Mouse (Mus musculus) thymus, adult 2 months (tissue): ENCODE results near the gene Insl3. TPM values are rescaled to one million over a fixed set of nuclear protein-coding genes. Genes with fewer than 3 reads are reported as not detected.
"Not testable (repeated sequence)": the region's sequence is repeated elsewhere in the genome, so short reads cannot be mapped to it uniquely, and the experiment has no call there.

Source experiments
- DNase-seq: peaks from one replicate; pipeline ENCODE4 v3.0.0; 2021
- H3K27ac ChIP-seq: fragments of 200-500 bp; 2 replicates; pipeline ENCODE4 v1.5.1; 2012; ENCODE audit warnings: low read length, control low read depth; ENCODE audit not compliant: control insufficient read depth, insufficient read depth
- H3K27me3 ChIP-seq: fragments of 200-500 bp; 2 replicates; pipeline ENCODE4 v1.6.1; 2012; ENCODE audit warnings: mild to moderate bottlenecking, low read length, moderate library complexity, mixed read lengths; ENCODE audit not compliant: control insufficient read depth, insufficient read depth
- H3K36me3 ChIP-seq: fragments of 200-500 bp; 2 replicates; pipeline ENCODE4 v1.6.1; 2012; ENCODE audit warnings: mild to moderate bottlenecking, low read length, moderate library complexity; ENCODE audit not compliant: control insufficient read depth, insufficient read depth
- H3K4me1 ChIP-seq: fragments of 200-500 bp; replicated peaks from 2 replicates; pipeline ENCODE4 v1.6.1; 2012; ENCODE audit warnings: low read length; ENCODE audit not compliant: control insufficient read depth, insufficient read depth
- H3K4me3 ChIP-seq: fragments of 200-500 bp; 2 replicates; pipeline ENCODE4 v1.5.1; 2012; ENCODE audit warnings: mild to moderate bottlenecking, low read length, control low read depth, moderate library complexity; ENCODE audit not compliant: control insufficient read depth, insufficient read depth
- CTCF ChIP-seq: fragments of 200-500 bp; IDR thresholded peaks from 2 replicates; pipeline ENCODE4 v1.5.1; 2012; ENCODE audit warnings: mild to moderate bottlenecking, control low read depth, low read length, moderate library complexity, borderline replicate concordance; ENCODE audit not compliant: control insufficient read depth, poor library complexity, insufficient read depth; ENCODE audit errors: extremely low read depth
- POLR2A ChIP-seq: fragments of 200-500 bp; IDR thresholded peaks from 2 replicates; pipeline ENCODE4 v1.6.1; 2012; ENCODE audit warnings: mild to moderate bottlenecking, low read length, control low read depth, moderate library complexity; ENCODE audit not compliant: control insufficient read depth, poor library complexity, insufficient read depth; ENCODE audit errors: extremely low read depth
- WGBS: fragments of 180-500 bp; shearing (Covaris S2); methylation state at CpG from one replicate; pipeline ENCODE4 v1.1.7; 2018; 5-methylcytosine and 5-hydroxymethylcytosine counted together
- polyA plus RNA-seq: library from polyadenylated mRNA; depleted of rRNA; stranded (reverse); fragments of >200 nt; gene quantifications from 2 replicates; pipeline ENCODE4 v1.2.3, GENCODE M21; 2012

Gene Insl3
- polyA plus RNA-seq, 1 experiment = 56.8 TPM

DNA sequence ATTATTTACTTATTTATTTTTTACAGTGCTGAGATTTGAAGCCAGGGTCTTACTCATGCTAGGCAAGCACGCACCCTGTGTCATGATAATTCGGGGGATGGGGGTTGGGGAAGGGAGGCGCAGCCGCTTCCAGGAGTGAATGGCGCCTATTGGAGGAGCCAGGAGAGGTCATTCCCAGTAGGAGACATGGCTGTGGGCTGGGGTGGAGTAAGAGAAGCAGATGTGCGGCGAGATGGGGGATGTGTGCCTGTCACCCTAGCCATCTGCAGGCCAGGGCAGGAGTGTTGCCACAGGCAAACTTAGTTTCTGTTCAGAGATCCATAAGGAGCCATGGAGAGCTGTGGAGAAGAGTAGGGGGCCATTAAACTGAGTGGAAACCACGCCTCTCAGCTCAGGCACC, 1.4 kb upstream of the Insl3 start:
- Histone ChIP-seq H3K4me1 (peaks cover 1% of the 10 kb centered on the region), H3K36me3 (no peaks in the 10 kb centered on the region), H3K4me3 (no peak overlapping the region), H3K27ac (no peak overlapping the region), H3K27me3 (peaks cover 3% of the 10 kb centered on the region; the same call in 1 of the 2 replicates)
- 94% methylated on average over 8 of the region's 8 CpGs for WGBS
- no peak for DNase-seq
- no peak for TF ChIP-seq POLR2A
- no peak for TF ChIP-seq CTCF

DNA sequence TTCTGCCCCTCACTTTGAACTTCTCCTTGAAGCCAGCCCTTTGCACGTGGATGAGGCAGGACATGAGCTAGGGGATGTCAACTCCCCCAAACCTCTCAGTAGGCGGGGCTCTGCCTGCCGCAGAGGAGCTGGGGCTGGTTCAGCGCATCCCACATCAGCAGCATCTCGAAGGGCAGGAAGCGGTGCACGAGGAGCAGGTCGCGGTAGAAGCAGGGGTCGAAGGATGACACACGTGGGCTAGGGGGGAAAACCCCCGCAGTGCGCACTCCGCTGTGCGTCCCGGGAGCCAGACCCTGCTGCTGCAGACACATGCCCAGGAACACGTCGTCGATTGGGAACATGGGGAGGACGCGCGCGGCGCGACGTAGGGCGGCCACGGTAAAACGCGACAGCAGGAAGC, 3.5 kb downstream of the Insl3 start:
- H3K4me3 ChIP-seq = peak overlapping the region; percentile 46
- H3K36me3 ChIP-seq = no peaks in the 10 kb centered on the region
- no peak overlapping the region for H3K27ac ChIP-seq
- H3K4me1 ChIP-seq = peaks cover 14% of the 10 kb centered on the region
- peak; percentile 51 for DNase-seq
- WGBS = 7% methylated on average over 30 of the region's 30 CpGs
- TF ChIP-seq CTCF (no peak), POLR2A (no peak)
- H3K27me3 ChIP-seq = peaks cover 15% of the 10 kb centered on the region

DNA sequence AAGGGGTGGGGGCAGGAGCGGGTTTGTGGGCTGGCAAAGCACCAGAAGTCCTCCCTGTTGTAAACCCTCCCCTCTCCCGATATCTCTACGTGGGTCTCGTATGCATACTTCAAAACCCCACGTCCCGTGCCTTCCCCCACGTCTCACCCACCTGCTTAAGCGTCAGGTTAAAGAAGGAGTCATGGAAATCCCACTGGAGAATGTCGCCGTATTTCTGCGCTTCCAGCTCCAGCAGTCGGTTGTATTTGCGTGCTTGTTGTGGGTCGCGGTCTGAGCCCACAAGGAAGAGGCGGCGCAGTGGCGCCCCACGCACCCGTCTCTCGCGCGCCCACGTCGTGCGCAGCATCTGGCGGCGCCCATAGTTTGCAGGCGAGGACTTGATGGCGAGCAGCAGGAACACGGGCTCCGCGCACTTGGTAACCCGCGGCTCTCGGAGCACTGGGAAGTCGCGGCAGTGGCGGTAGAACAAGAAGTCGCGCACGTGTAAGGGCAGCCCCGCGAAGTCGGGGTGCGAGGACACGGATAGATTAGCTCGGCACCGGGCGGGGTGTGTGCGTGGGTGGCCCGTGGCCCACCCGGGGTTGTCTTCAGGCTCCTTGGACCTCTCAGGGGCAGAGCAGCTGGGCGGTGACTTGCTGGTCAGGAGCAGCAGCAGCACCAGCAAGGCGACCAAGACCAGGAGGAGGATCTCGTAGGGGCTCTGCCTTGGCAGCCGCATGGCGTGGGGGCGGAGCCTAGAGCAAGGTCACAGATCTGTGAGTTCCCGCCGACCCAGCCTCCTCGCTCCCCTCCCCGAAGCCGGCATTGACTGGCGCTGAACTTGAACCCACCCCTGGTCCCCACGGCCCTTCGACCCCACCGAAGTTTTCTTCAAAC, 4.4 kb downstream of the Insl3 start:
- Histone ChIP-seq H3K36me3 (no peaks in the 10 kb centered on the region), H3K27me3 (peaks cover 15% of the 10 kb centered on the region), H3K4me3 (peak overlapping the region; percentile 46), H3K27ac (no peak overlapping the region), H3K4me1 (peaks cover 14% of the 10 kb centered on the region)
- WGBS = 10% methylated on average over 68 of the region's 68 CpGs
- TF ChIP-seq CTCF = no peak
- no peak for TF ChIP-seq POLR2A
- DNase-seq = no peak

- TF ChIP-seq CTCF = peak; percentile 60; the same call in 1 of the 2 replicates
- H3K4me3 ChIP-seq, DNase-seq, H3K27ac ChIP-seq, H3K36me3 ChIP-seq: not testable (repeated sequence)
- Histone ChIP-seq H3K4me1 (peaks cover 14% of the 10 kb centered on the region), H3K27me3 (peaks cover 15% of the 10 kb centered on the region)
- WGBS = 78% methylated on average over 12 of the region's 12 CpGs
These were observed 6.4 kb downstream of the Insl3 start for GRCm38 (mm10) chr8:71695456-71695855.

GRCm38 (mm10) chr8:71700493-71701269, 11.7 kb downstream of the Insl3 start:
- TF ChIP-seq POLR2A (no peak), CTCF (no peak)
- Histone ChIP-seq H3K36me3 (no peaks in the 10 kb centered on the region), H3K27me3 (no peaks in the 10 kb centered on the region), H3K4me3 (peak overlapping the region; percentile 42), H3K27ac (no peak overlapping the region), H3K4me1 (peaks cover 10% of the 10 kb centered on the region)
- WGBS = 33% methylated on average over 29 of the region's 29 CpGs
- no peak for DNase-seq

GRCm38 (mm10) chr8:71701414-71702086, 12.5 kb downstream of the Insl3 start, which contains the start of gene B3gnt3:
TSS of gene B3gnt3 (minus strand) at chr8:71701789.
- H3K27ac ChIP-seq = no peak within 1 kb of the TSS
- H3K4me3 ChIP-seq = peak within 1 kb of the TSS; percentile 42
- peaks cover 10% of the 10 kb centered on the region for H3K4me1 ChIP-seq
- H3K36me3 ChIP-seq = no peaks in the 10 kb centered on the region
- TF ChIP-seq CTCF (no peak), POLR2A (no peak)
- no peak for DNase-seq
- WGBS = 6% methylated on average over 33 of the region's 34 CpGs
- no peaks in the 10 kb centered on the region for H3K27me3 ChIP-seq
